Mouse (Mus musculus) ES-Bruce4 (cell line): ENCODE measurements at regions not wholly inside any gene's neighbourhood (a gene's known extent, or its start where the extent isn't known, plus 50 kb on each side); places are given as distances from the start of the nearest gene placed in this dataset.

Experiments
- H3K27ac ChIP-seq: 2 replicates; pipeline ENCODE4 v1.5.1; 2012; ENCODE audit warnings: low read length, inconsistent platforms; ENCODE audit not compliant: insufficient read depth
- H3K27me3 ChIP-seq: 2 replicates; pipeline ENCODE4 v1.6.1; 2012; ENCODE audit warnings: mild to moderate bottlenecking, low read length, inconsistent platforms; ENCODE audit not compliant: control insufficient read depth, poor library complexity, insufficient read depth, severe bottlenecking
- H3K36me3 ChIP-seq: 2 replicates; pipeline ENCODE4 v1.6.1; 2012; ENCODE audit warnings: inconsistent platforms, mild to moderate bottlenecking, low read length, moderate library complexity; ENCODE audit not compliant: control insufficient read depth, poor library complexity, insufficient read depth, severe bottlenecking
- H3K4me1 ChIP-seq: one replicate; pipeline ENCODE4 v1.8.1; 2011; ENCODE audit warnings: low read length; ENCODE audit not compliant: control insufficient read depth, insufficient read depth
- H3K4me3 ChIP-seq: 2 replicates; pipeline ENCODE4 v1.5.1; 2011; ENCODE audit warnings: low read depth, mild to moderate bottlenecking, low read length
- H3K9ac ChIP-seq: 2 replicates; pipeline ENCODE4 v1.6.1; 2012; ENCODE audit warnings: low read depth, mild to moderate bottlenecking, inconsistent platforms; ENCODE audit not compliant: poor library complexity, severe bottlenecking
- H3K9me3 ChIP-seq: replicated peaks from 2 replicates; pipeline ENCODE4 v1.6.1; 2012; ENCODE audit warnings: mild to moderate bottlenecking, low read length, inconsistent platforms; ENCODE audit not compliant: control insufficient read depth, poor library complexity, insufficient read depth, severe bottlenecking
- CTCF ChIP-seq: IDR thresholded peaks from one replicate; pipeline ENCODE4 v1.8.1; 2011; ENCODE audit warnings: low read depth, low read length
- EP300 ChIP-seq: IDR thresholded peaks from 2 replicates; pipeline ENCODE4 v1.6.1; 2011; ENCODE audit warnings: low read depth, low read length; ENCODE audit not compliant: insufficient read depth
- POLR2A ChIP-seq: IDR thresholded peaks from one replicate; pipeline ENCODE4 v1.8.1; 2011; ENCODE audit warnings: low read length; ENCODE audit not compliant: insufficient read depth

GRCm38 (mm10) chr1:73341911-73342310, 326.2 kb upstream of the Tnp1 start:
- TF ChIP-seq EP300 (no peak), CTCF (no peak), POLR2A (no peak)
- H3K9ac ChIP-seq: no peak overlapping the region
- no peaks in the 10 kb centered on the region for H3K27me3 ChIP-seq
- no peak overlapping the region for H3K27ac ChIP-seq
- no peaks in the 10 kb centered on the region for H3K4me1 ChIP-seq
- no peak overlapping the region for H3K4me3 ChIP-seq
- no peaks in the 10 kb centered on the region for H3K36me3 ChIP-seq
- no peaks in the 10 kb centered on the region for H3K9me3 ChIP-seq

GRCm38 (mm10) chr1:73337401-73337800, 321.7 kb upstream of the Tnp1 start:
- H3K27me3 ChIP-seq: no peaks in the 10 kb centered on the region
- no peaks in the 10 kb centered on the region for H3K4me1 ChIP-seq
- H3K36me3 ChIP-seq: no peaks in the 10 kb centered on the region
- no peak overlapping the region for H3K4me3 ChIP-seq
- TF ChIP-seq CTCF (no peak), EP300 (no peak), POLR2A (no peak)
- H3K9me3 ChIP-seq: no peaks in the 10 kb centered on the region
- H3K9ac ChIP-seq: no peak overlapping the region
- no peak overlapping the region for H3K27ac ChIP-seq

- no peak overlapping the region for H3K27ac ChIP-seq
- no peaks in the 10 kb centered on the region for H3K36me3 ChIP-seq
- H3K9ac ChIP-seq: no peak overlapping the region
- H3K4me1 ChIP-seq: no peaks in the 10 kb centered on the region
- TF ChIP-seq CTCF (no peak), POLR2A (no peak), EP300 (no peak)
- H3K27me3 ChIP-seq: no peaks in the 10 kb centered on the region
- H3K9me3 ChIP-seq: no peaks in the 10 kb centered on the region
- no peak overlapping the region for H3K4me3 ChIP-seq
These were observed 293.8 kb upstream of the Tnp1 start for GRCm38 (mm10) chr1:73309556-73309955.

DNA sequence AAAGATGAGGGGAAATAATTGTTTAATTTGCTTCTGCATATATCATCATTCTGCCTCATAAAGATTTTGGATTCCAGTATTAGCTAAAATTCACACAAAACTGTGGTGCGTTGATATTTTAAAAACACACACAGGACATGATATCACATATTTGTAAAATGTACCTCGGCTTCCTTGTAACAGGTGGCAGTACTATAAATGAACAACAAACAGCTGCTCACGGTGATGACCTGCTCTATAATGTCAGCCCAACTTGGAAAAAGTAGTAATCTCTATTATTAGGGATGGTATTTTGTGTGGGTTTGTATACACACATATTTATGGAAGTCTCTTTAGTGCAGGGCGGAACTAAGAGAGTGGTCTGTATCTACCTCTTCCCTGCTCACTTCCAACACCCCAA, 292.7 kb upstream of the Tnp1 start:
- H3K27ac ChIP-seq: no peak overlapping the region
- H3K27me3 ChIP-seq: no peaks in the 10 kb centered on the region
- H3K36me3 ChIP-seq: no peaks in the 10 kb centered on the region
- no peak overlapping the region for H3K9ac ChIP-seq
- H3K4me1 ChIP-seq: no peaks in the 10 kb centered on the region
- TF ChIP-seq CTCF (no peak), POLR2A (no peak), EP300 (no peak)
- H3K9me3 ChIP-seq: no peaks in the 10 kb centered on the region
- H3K4me3 ChIP-seq: no peak overlapping the region

DNA sequence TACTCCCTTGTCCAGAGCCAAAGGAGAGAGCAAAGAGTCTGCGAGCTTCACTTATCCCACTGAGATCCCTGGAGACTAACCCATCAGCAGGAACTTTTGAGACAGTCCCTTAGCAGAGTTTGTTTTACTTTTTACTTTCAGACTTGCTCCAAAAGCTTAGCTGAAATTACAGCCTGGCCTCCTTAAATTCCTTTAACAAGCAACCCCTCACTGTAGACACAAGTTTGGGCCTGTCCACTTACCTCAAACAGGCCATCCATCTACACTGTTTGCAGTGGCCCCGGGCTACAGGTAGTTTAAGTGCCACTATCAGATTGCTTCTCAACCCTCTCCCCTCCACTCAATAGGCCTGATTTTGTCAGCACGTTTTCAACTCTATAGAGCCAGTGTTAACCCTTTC, 291.5 kb upstream of the Tnp1 start:
- TF ChIP-seq EP300 (no peak), POLR2A (no peak)
- Histone ChIP-seq H3K9me3 (no peaks in the 10 kb centered on the region), H3K4me1 (no peaks in the 10 kb centered on the region), H3K27ac (no peak overlapping the region), H3K36me3 (no peaks in the 10 kb centered on the region), H3K27me3 (no peaks in the 10 kb centered on the region), H3K4me3 (no peak overlapping the region), H3K9ac (no peak overlapping the region)

DNA sequence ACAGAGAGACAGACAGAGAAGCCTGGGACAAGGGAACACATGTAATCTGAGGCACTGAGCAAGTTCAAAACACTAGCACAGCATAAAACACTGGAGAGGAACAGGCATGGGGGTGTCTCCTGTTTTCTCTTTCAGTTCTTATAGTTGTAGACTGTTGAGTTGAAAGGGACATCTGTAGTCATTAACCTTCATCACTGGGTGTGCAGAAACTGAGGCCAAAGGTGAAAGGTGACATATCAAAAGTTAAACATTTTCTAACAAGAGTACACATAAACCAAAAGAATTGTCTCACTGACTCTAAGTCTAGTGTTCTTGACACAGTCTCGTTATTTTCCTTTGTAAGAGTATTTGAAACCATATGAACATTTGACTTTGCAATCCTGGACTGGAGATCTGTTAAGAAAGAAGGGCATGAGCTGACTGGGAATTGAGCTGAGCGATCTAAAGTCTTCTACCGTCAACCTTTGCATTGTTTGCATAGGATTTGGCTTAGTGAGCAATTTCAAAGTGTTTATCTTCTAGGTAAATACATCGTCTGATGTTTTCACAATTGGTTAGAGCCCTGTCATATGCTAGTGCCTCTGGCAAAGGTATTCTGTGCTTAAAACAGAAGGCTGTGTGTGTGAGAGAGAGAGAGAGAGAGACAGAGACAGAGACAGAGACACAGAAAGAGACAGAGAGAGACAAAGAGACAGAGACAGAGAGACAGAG, 284.4 kb upstream of the Tnp1 start:
- Histone ChIP-seq H3K27me3 (no peaks in the 10 kb centered on the region), H3K9ac (no peak overlapping the region)
- no peak for TF ChIP-seq POLR2A
- no peak for TF ChIP-seq CTCF
- no peak for TF ChIP-seq EP300

GRCm38 (mm10) chr1:73285342-73285741, 269.6 kb upstream of the Tnp1 start:
- no peaks in the 10 kb centered on the region for H3K27me3 ChIP-seq
- peaks cover 8% of the 10 kb centered on the region; the same call in 1 of the 2 replicates for H3K9me3 ChIP-seq
- no peak overlapping the region for H3K9ac ChIP-seq
- no peak overlapping the region for H3K4me3 ChIP-seq
- H3K27ac ChIP-seq: no peak overlapping the region
- no peak for TF ChIP-seq EP300
- no peak for TF ChIP-seq POLR2A
- no peak for TF ChIP-seq CTCF
- no peaks in the 10 kb centered on the region for H3K36me3 ChIP-seq
- no peaks in the 10 kb centered on the region for H3K4me1 ChIP-seq

More for the DNA sequence above, 284.4 kb upstream of the Tnp1 start:
- Histone ChIP-seq H3K36me3 (no peaks in the 10 kb centered on the region), H3K4me1 (no peaks in the 10 kb centered on the region), H3K9me3 (no peaks in the 10 kb centered on the region), H3K27ac (no peak overlapping the region), H3K4me3 (no peak overlapping the region)
